Mouse (Mus musculus): ENCODE results near the gene Piezo1. TPM values are rescaled to one million over a fixed set of nuclear protein-coding genes. Genes with fewer than 3 reads are reported as not detected.

The Piezo1 gene
- polyA plus RNA-seq, 1 experiment from 2014 or later, result 15.5 TPM

DNA sequence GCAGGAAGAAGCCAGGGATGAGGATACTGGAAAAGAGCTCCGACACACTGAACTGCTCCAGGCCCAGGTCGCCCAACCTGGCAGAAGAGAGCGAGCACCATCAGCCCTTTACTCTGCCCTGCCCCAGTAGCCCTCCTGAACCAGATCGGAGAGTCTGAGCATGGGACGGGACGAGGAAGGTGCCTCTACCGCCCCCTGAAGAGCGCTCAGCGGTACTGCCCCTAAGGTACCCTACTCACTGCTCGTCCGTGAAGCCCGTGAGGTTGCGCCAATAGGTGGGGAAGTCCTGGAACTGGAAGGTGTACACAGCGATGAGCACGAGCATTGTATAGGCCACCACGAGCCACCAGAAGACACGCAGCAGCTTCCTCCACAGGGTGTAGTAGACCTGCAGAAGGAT lies 53.2 kb downstream of the Piezo1 start:
- Histone ChIP-seq H3K36me3 (ENCODE audit: control insufficient read depth, insufficient read depth) (peaks cover 87% of the 10 kb centered on the region), H3K27ac (ENCODE audit: low read length) (no peak overlapping the region), H3K4me3 (ENCODE audit: low read depth, low read length) (no peak overlapping the region), H3K9me3 (replicated peaks; ENCODE audit: control insufficient read depth, low read length) (no peaks in the 10 kb centered on the region), H3K4me2 (ENCODE audit: low read depth, low read length) (no peak overlapping the region), H3K27me3 (ENCODE audit: control insufficient read depth, insufficient read depth, low read depth, low read length) (no peaks in the 10 kb centered on the region), H3K9ac (ENCODE audit: low read depth, low read length) (no peak overlapping the region), H3K4me1 (ENCODE audit: control insufficient read depth, low read depth, low read length) (no peaks in the 10 kb centered on the region)
- no peak for ATAC-seq (ENCODE audit: low read depth)
- WGBS (ENCODE audit: insufficient replicate concordance), result 70% methylated on average over 17 of the region's 17 CpGs

DNA sequence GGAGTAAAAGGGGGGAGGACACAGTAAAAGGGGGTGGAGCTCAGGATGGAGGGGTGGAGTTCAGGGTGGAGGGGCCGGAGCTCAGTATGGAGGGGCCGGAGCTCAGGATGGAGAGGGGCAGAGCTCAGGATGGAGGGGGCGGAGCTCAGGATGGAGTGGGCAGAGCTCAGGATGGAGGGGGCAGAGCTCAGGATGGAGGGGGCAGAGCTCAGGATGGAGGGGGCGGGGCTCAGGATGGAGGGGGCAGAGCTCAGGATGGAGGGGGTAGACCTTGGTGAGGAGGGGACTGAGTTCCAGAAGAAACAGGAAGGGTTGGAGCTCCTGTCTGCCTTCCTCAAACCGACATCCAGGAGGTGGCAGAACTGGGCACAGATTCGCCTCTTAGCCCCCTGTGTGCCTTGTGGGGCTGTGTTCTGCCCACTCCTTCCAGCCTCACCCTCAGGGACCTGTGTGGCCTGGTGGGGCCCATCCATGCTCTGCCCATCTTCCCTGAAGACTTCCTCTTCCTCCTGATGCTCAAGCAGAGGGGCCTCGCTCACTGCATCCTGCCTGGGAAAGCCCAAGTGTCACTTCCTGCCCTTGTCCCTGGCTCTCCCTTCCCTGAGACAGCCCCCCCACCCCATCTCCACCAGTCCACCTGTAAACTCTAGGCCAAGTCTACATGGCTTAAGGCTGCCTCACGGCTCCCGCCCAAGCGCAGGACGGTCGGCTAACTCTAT lies 54.0 kb downstream of the Piezo1 start:
- Histone ChIP-seq H3K36me3 (ENCODE audit: control insufficient read depth, insufficient read depth) (peaks cover 89% of the 10 kb centered on the region), H3K4me1 (ENCODE audit: control insufficient read depth, low read depth, low read length) (no peaks in the 10 kb centered on the region), H3K9ac (ENCODE audit: low read depth, low read length) (no peak overlapping the region), H3K4me2 (ENCODE audit: low read depth, low read length) (no peak overlapping the region), H3K27me3 (ENCODE audit: control insufficient read depth, insufficient read depth, low read depth, low read length) (no peaks in the 10 kb centered on the region), H3K4me3 (ENCODE audit: low read depth, low read length) (no peak overlapping the region), H3K27ac (ENCODE audit: low read length) (no peak overlapping the region), H3K9me3 (replicated peaks; ENCODE audit: control insufficient read depth, low read length) (no peaks in the 10 kb centered on the region)
- 0 out of 2 replicates have a peak, but pooled peaks have one; percentile 9 for ATAC-seq (ENCODE audit: low read depth)
- 88% methylated on average over 12 of the region's 12 CpGs for WGBS (ENCODE audit: insufficient replicate concordance)

DNA sequence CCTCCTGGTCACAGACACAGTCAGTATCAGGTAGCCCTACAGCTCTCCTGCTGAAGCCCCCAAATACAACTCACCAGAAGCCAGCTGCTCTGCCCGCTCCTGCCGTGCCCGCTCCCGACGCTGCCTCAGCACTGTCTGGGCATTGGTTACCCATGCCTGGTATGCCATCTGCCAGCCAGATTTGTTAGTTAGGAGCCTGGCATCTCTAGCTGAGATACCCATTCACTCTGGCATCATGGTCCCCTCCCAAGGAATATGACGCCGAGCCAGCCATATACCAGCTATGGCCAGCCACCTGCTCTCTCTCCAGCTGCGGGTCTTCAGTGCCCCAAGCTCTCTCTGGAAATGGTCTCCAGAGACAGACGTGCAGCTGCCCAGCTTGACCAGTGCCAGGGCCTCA lies 62.7 kb downstream of the Piezo1 start:
- Histone ChIP-seq H3K4me3 (ENCODE audit: low read depth, low read length) (no peak overlapping the region), H3K36me3 (ENCODE audit: control insufficient read depth, insufficient read depth) (peaks cover 93% of the 10 kb centered on the region), H3K9ac (ENCODE audit: low read depth, low read length) (no peak overlapping the region), H3K27me3 (ENCODE audit: control insufficient read depth, insufficient read depth, low read depth, low read length) (no peaks in the 10 kb centered on the region), H3K27ac (ENCODE audit: low read length) (no peak overlapping the region), H3K4me1 (ENCODE audit: control insufficient read depth, low read depth, low read length) (no peaks in the 10 kb centered on the region), H3K4me2 (ENCODE audit: low read depth, low read length) (no peak overlapping the region), H3K9me3 (replicated peaks; ENCODE audit: control insufficient read depth, low read length) (no peaks in the 10 kb centered on the region)
- ATAC-seq (ENCODE audit: low read depth), result no peak
- WGBS (ENCODE audit: insufficient replicate concordance), result 92% methylated on average over 9 of the region's 9 CpGs

DNA sequence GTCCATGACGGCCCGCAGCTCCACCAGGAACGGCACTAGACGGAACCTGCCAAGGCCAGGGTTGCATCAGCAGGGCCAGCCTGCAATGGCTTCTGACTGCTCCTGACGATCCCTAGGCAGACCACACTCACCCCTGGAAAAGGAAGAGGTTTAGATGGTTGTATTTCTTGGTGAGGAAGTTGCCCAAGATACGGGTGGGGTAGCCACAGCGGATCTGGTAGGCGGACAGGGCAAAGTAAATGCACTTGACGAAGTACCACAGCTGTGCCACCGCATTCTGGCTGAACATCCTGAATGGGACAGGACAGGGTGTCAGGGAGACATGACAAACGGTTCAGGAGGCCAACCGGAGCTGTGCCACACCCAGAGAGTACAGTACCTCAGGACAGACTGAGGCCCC lies 66.3 kb downstream of the Piezo1 start:
- no peaks in the 10 kb centered on the region for H3K4me1 ChIP-seq (ENCODE audit: control insufficient read depth, low read depth, low read length)
- H3K9me3 ChIP-seq (replicated peaks; ENCODE audit: control insufficient read depth, low read length), result no peaks in the 10 kb centered on the region
- H3K27me3 ChIP-seq (ENCODE audit: control insufficient read depth, insufficient read depth, low read depth, low read length), result no peaks in the 10 kb centered on the region
- H3K36me3 ChIP-seq (ENCODE audit: control insufficient read depth, insufficient read depth), result peaks cover 93% of the 10 kb centered on the region
- no peak overlapping the region for H3K4me2 ChIP-seq (ENCODE audit: low read depth, low read length)
- H3K9ac ChIP-seq (ENCODE audit: low read depth, low read length), result no peak overlapping the region
- ATAC-seq (ENCODE audit: low read depth), result no peak
- 75% methylated on average over 12 of the region's 12 CpGs for WGBS (ENCODE audit: insufficient replicate concordance)
- H3K27ac ChIP-seq (ENCODE audit: low read length), result no peak overlapping the region; the same call in 1 of the 2 replicates
- no peak overlapping the region for H3K4me3 ChIP-seq (ENCODE audit: low read depth, low read length)

DNA sequence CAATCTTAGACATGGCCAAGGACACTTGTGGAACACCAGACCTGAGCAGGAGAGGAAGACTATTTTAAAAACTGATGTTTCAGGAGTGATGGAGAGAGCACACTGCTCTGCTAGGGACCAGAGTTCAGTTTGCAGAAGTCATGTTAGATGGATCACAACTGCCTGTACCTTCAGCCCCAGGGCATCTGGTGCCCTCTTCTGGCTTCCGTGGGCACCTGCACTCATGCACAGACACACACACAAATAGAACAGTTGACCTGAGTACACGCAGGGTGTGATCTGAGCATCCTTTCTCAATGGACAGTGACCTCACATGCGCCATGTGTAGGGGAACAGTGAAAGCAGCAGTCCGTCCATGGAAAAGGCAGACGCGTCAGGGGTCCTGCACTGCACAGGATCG lies 67.3 kb downstream of the Piezo1 start:
- no peaks in the 10 kb centered on the region for H3K27me3 ChIP-seq (ENCODE audit: control insufficient read depth, insufficient read depth, low read depth, low read length)
- no peak overlapping the region for H3K4me2 ChIP-seq (ENCODE audit: low read depth, low read length)
- 95% methylated on average over 7 of the region's 7 CpGs for WGBS (ENCODE audit: insufficient replicate concordance)
- H3K36me3 ChIP-seq (ENCODE audit: control insufficient read depth, insufficient read depth), result peaks cover 92% of the 10 kb centered on the region
- ATAC-seq (ENCODE audit: low read depth), result no peak
- no peak overlapping the region for H3K27ac ChIP-seq (ENCODE audit: low read length)
- H3K4me1 ChIP-seq (ENCODE audit: control insufficient read depth, low read depth, low read length), result no peaks in the 10 kb centered on the region
- no peaks in the 10 kb centered on the region for H3K9me3 ChIP-seq (replicated peaks; ENCODE audit: control insufficient read depth, low read length)
- no peak overlapping the region for H3K4me3 ChIP-seq (ENCODE audit: low read depth, low read length)
- H3K9ac ChIP-seq (ENCODE audit: low read depth, low read length), result no peak overlapping the region

DNA sequence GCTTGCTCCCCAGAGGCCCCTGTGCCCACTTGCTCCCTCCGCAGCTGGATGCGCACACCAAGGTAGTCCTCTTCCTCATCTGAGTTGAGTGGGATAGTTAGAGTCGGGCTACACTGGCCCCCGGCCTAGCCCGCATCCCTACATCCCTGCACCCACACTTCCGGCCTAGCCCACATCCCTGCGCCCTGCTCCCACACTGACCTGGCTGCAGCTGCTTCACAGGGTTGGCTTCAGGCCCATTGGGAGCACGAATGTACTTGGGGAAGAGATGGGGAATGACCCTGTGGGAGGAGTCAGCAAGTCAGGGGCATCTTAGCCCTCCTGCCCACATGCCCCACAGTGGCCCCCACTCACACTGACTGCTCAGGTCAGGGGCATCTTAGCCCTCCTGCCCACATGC lies 68.7 kb downstream of the Piezo1 start:
- Histone ChIP-seq H3K27me3 (ENCODE audit: control insufficient read depth, insufficient read depth, low read depth, low read length) (no peaks in the 10 kb centered on the region), H3K4me3 (ENCODE audit: low read depth, low read length) (no peak overlapping the region), H3K27ac (ENCODE audit: low read length) (no peak overlapping the region), H3K36me3 (ENCODE audit: control insufficient read depth, insufficient read depth) (peaks cover 80% of the 10 kb centered on the region), H3K9ac (ENCODE audit: low read depth, low read length) (no peak overlapping the region), H3K4me1 (ENCODE audit: control insufficient read depth, low read depth, low read length) (no peaks in the 10 kb centered on the region), H3K4me2 (ENCODE audit: low read depth, low read length) (no peak overlapping the region), H3K9me3 (replicated peaks; ENCODE audit: control insufficient read depth, low read length) (no peaks in the 10 kb centered on the region)
- WGBS (ENCODE audit: insufficient replicate concordance), result 90% methylated on average over 8 of the region's 8 CpGs
- ATAC-seq (ENCODE audit: low read depth), result no peak

DNA sequence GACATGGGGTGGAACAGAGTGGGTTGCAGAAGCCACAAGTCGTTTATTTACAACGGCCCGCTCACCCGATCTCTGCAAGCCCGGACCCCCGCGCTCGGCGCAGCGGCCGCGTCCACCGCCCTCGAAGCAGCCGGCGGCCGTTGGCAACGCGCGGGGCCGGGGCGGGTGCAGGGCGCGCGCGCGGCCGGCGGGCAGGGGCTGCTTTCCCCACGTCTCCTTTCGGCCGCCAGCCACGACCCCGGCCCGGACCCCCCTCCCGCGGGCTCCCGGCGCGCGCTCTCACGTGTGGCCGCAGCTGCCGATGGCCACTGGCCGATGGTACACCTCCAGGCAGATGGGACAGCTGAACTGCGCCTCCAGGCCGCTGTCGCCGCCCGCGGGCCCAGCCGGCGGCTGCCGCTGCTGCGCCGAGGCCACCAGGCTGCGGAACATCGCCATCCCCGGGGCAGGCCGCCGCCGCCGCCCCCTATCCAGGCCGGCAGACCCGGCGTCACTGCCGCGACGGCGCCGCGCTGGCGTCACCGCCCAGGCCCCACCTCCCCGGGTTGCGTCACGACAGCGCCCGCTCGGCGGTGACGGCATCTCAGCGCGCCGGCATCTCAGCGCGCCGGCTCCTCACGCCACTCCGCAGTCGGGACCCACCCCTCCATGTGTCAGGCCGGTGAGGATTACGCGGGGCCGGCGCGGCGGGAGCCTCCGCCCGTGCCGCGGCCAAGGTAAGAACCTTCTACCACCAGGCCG lies 75.4 kb downstream of the Piezo1 start, which contains the start of the genes Rnf166 and Ctu2:
Gene Rnf166 (minus strand): TSS at position 485 of the 741 bp plus-strand sequence.
Gene Ctu2 (plus strand): TSS at position 564 of the 741 bp plus-strand sequence.
- peak; percentile 87 for ATAC-seq (ENCODE audit: low read depth)
- H3K4me3 ChIP-seq (ENCODE audit: low read depth, low read length), result peak within 1 kb of the TSS; percentile 73
- peak within 1 kb of the TSS; percentile 74 for H3K9ac ChIP-seq (ENCODE audit: low read depth, low read length)
- no peaks in the 10 kb centered on the region for H3K27me3 ChIP-seq (ENCODE audit: control insufficient read depth, insufficient read depth, low read depth, low read length)
- under 1% methylated on average over 93 of the region's 103 CpGs for WGBS (ENCODE audit: insufficient replicate concordance)
- no peaks in the 10 kb centered on the region for H3K9me3 ChIP-seq (replicated peaks; ENCODE audit: control insufficient read depth, low read length)
- H3K36me3 ChIP-seq (ENCODE audit: control insufficient read depth, insufficient read depth), result peaks cover 13% of the 10 kb centered on the region
- H3K4me1 ChIP-seq (ENCODE audit: control insufficient read depth, low read depth, low read length), result peaks cover 24% of the 10 kb centered on the region
- peak within 1 kb of the TSS; percentile 83 for H3K4me2 ChIP-seq (ENCODE audit: low read depth, low read length)
- H3K27ac ChIP-seq (ENCODE audit: low read length), result peak within 1 kb of the TSS; percentile 10

DNA sequence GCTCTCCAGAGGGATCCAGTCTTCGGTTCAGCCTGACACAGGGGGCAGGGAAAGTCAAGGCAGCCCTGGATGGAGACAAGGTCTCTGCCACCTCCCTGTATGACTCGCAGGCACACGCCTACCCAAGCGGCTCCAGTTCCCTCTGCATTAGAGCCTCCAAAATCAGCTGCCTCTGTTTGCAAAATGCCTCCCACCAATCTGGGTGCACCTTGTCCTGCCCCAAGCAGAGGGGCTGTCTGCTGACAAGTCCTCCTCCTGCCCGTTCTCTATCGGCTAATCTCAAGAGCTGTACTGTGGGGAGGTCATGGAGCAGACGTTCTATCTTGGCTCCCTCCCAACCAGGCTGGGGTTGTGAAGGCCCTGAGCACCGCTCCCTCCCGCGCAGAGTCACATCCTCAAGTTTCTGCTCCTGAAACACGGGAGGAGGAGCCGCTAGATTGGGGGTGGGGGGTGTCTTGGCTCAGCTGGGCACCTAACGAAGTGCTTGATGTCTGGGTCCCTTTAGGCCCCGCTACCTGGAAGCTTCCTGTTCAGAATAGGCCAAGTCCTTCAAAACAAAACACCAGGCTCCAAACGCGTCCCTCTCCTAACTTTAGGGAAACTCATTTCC lies 76.1 kb downstream of the Piezo1 start:
- H3K9me3 ChIP-seq (replicated peaks; ENCODE audit: control insufficient read depth, low read length), result no peaks in the 10 kb centered on the region
- H3K4me3 ChIP-seq (ENCODE audit: low read depth, low read length), result peak overlapping the region; percentile 73
- peak overlapping the region; percentile 10 for H3K27ac ChIP-seq (ENCODE audit: low read length)
- H3K27me3 ChIP-seq (ENCODE audit: control insufficient read depth, insufficient read depth, low read depth, low read length), result no peaks in the 10 kb centered on the region
- peaks cover 12% of the 10 kb centered on the region for H3K36me3 ChIP-seq (ENCODE audit: control insufficient read depth, insufficient read depth)
- WGBS (ENCODE audit: insufficient replicate concordance), result 3% methylated on average over 16 of the region's 16 CpGs
- H3K4me2 ChIP-seq (ENCODE audit: low read depth, low read length), result peak overlapping the region; percentile 83
- peak overlapping the region; percentile 74 for H3K9ac ChIP-seq (ENCODE audit: low read depth, low read length)
- peak; percentile 23; the same call in 1 of the 2 replicates for ATAC-seq (ENCODE audit: low read depth)
- peaks cover 24% of the 10 kb centered on the region for H3K4me1 ChIP-seq (ENCODE audit: control insufficient read depth, low read depth, low read length)

Data from liver, embryonic 16.5 days (tissue).